8 mouse cellular contexts compared by ENCODE assay signal in genomic region chr12:86891786-86892702, GRCm38 (mm10). TPM values are rescaled to one million over a fixed set of nuclear protein-coding genes. Genes with fewer than 3 reads are reported as not detected.
A peak's percentile ranks its signal among the peaks of the same experiment; 100 is the strongest.
DNase-seq lines count a peak whose midpoint lies in the region; ATAC-seq and TF ChIP-seq lines count a peak whose summit lies in the region.

No protein-coding gene starts in this region.

- no peaks in the 10 kb centered on the region for H3K9me3 ChIP-seq in limb, embryonic 14.5 days (ENCODE audit: control insufficient read depth, low read length)
- no peaks in the 10 kb centered on the region for H3K9me3 ChIP-seq in midbrain, embryonic 14.5 days (ENCODE audit: control insufficient read depth, low read length)

- 1% methylated on average over 37 of the region's 37 CpGs for WGBS in cerebellum, adult 2 months
- 2% methylated on average over 35 of the region's 37 CpGs for WGBS in limb, embryonic 14.5 days
- under 1% methylated on average over 37 of the region's 37 CpGs for WGBS in midbrain, embryonic 14.5 days

- peak overlapping the region; percentile 68 for H3K4me3 ChIP-seq in cerebellum, adult 2 months (replicated peaks; ENCODE audit: insufficient read depth, low read depth, low read length)
- H3K4me3 ChIP-seq in limb, embryonic 14.5 days (replicated peaks; ENCODE audit: low read length), result peak overlapping the region; percentile 38
- peak overlapping the region; percentile 23 for H3K4me3 ChIP-seq in midbrain, embryonic 14.5 days (replicated peaks; ENCODE audit: low read depth, low read length)

- no peaks in the 10 kb centered on the region for H3K27me3 ChIP-seq in cerebellum, adult 2 months (ENCODE audit: control insufficient read depth, insufficient read depth, low read length)
- no peaks in the 10 kb centered on the region for H3K27me3 ChIP-seq in limb, embryonic 14.5 days (ENCODE audit: control insufficient read depth, insufficient read depth, low read length)
- H3K27me3 ChIP-seq in midbrain, embryonic 14.5 days (ENCODE audit: control insufficient read depth, insufficient read depth, low read length), result no peaks in the 10 kb centered on the region

- H3K9ac ChIP-seq in limb, embryonic 14.5 days (ENCODE audit: low read depth, low read length, severe bottlenecking), result peak overlapping the region; percentile 61
- H3K9ac ChIP-seq in midbrain, embryonic 14.5 days (replicated peaks; ENCODE audit: low read length), result peak overlapping the region; percentile 49

- TF ChIP-seq CTCF in cerebellum, adult 2 months (IDR thresholded peaks at IDR 0.05; ENCODE audit: borderline replicate concordance, insufficient read depth, low read depth, low read length), result no peak

- H3K36me3 ChIP-seq in limb, embryonic 14.5 days (ENCODE audit: control insufficient read depth, insufficient read depth, low read length), result no peaks in the 10 kb centered on the region
- no peaks in the 10 kb centered on the region for H3K36me3 ChIP-seq in midbrain, embryonic 14.5 days (ENCODE audit: control insufficient read depth, insufficient read depth, low read length)

- peak; percentile 71 for DNase-seq in embryo, embryonic 10 days (ENCODE audit: low spot score)
- DNase-seq in embryo, embryonic 9.5 days (ENCODE audit: extremely low spot score), result no peak
- peak; percentile 84 to 90 for DNase-seq in cerebellum, adult 2 months
- peak; percentile 93 to 95 for DNase-seq in gastrocnemius, adult 8-10 months (ENCODE audit: low spot score in 2 of 2)
- DNase-seq in induced T-regulatory cell, adult 2 months (ENCODE audit: low read depth), result peak; percentile 93
- peak; percentile 62 for DNase-seq in limb, embryonic 14.5 days (ENCODE audit: low spot score)
- DNase-seq in midbrain, embryonic 14.5 days, result peak; percentile 82
- peak; percentile 52 to 59 for DNase-seq in spleen, postnatal 14 days (ENCODE audit: low spot score in 2 of 2)

- ATAC-seq in limb, embryonic 14.5 days (ENCODE audit: low FRiP score, low read depth), result no peak
- ATAC-seq in midbrain, embryonic 14.5 days (ENCODE audit: low FRiP score, low TSS enrichment), result peak; percentile 10; the same call in 1 of the 2 replicates

- peak overlapping the region; percentile 82 for H3K4me2 ChIP-seq in limb, embryonic 14.5 days (replicated peaks; ENCODE audit: low read depth, low read length, severe bottlenecking)
- peak overlapping the region; percentile 77 for H3K4me2 ChIP-seq in midbrain, embryonic 14.5 days (ENCODE audit: low read length)

- TF ChIP-seq POLR2A in cerebellum, adult 2 months (IDR thresholded peaks at IDR 0.05; ENCODE audit: borderline replicate concordance, insufficient read depth, low read length), result no peak
- 0 out of 2 replicates have a peak, but pooled peaks have one; percentile 5 for TF ChIP-seq POLR2A in limb, embryonic 14.5 days (IDR thresholded peaks at IDR 0.05; ENCODE audit: borderline replicate concordance, extremely low read depth, insufficient read depth, insufficient read length)

- H3K4me1 ChIP-seq in cerebellum, adult 2 months (ENCODE audit: control insufficient read depth, insufficient read depth, low read length), result peaks cover 41% of the 10 kb centered on the region
- peaks cover 88% of the 10 kb centered on the region for H3K4me1 ChIP-seq in limb, embryonic 14.5 days (ENCODE audit: control insufficient read depth, insufficient read depth, low read length)
- peaks cover 86% of the 10 kb centered on the region for H3K4me1 ChIP-seq in midbrain, embryonic 14.5 days (ENCODE audit: control insufficient read depth, insufficient read depth, low read length)

- H3K27ac ChIP-seq in cerebellum, adult 2 months (ENCODE audit: insufficient read depth, low read length), result peak overlapping the region; percentile 98
- peak overlapping the region; percentile 99 for H3K27ac ChIP-seq in limb, embryonic 14.5 days (replicated peaks; ENCODE audit: low read depth, low read length)
- H3K27ac ChIP-seq in midbrain, embryonic 14.5 days (replicated peaks; ENCODE audit: low read depth, low read length), result peak overlapping the region; percentile 99

RNA-seq across cellular contexts. Expression of gene Irf2bpl, which starts 7.4 kb away (rescaled TPM):
- 48.6 and 53.9 TPM in 2 replicates for polyA plus RNA-seq in cerebellum, adult 2 months (2012; rRNA removed)
- total RNA-seq in gastrocnemius, adult 8-10 months (2022), result 10 to 100 TPM; 21.3 to 27.0 (median 22.9) TPM
- 37.1 and 50.8 TPM in 2 replicates for polyA plus RNA-seq in limb, embryonic 14.5 days (2012; rRNA removed)
- polyA plus RNA-seq in limb, embryonic 14.5 days (2014; fragmentation: Nextera tagmentation; extraction: Ambion mirVana), result 33.9 and 37.0 TPM in 2 replicates
- polyA plus RNA-seq in midbrain, embryonic 14.5 days (2014; fragmentation: Nextera tagmentation; extraction: Ambion mirVana), result 71.6 and 80.2 TPM in 2 replicates

RNA-seq across cellular contexts. Expression of gene Cipc, which starts 54.8 kb away (rescaled TPM):
- polyA plus RNA-seq in cerebellum, adult 2 months (2012; rRNA removed), result 122 and 127 TPM in 2 replicates
- total RNA-seq in gastrocnemius, adult 8-10 months (2022), result 10 to 100 TPM; 34.5 to 38.7 (median 37.1) TPM
- polyA plus RNA-seq in limb, embryonic 14.5 days (2012; rRNA removed), result 31.3 and 40.7 TPM in 2 replicates
- polyA plus RNA-seq in limb, embryonic 14.5 days (2014; fragmentation: Nextera tagmentation; extraction: Ambion mirVana), result 20.0 and 21.4 TPM in 2 replicates
- polyA plus RNA-seq in midbrain, embryonic 14.5 days (2014; fragmentation: Nextera tagmentation; extraction: Ambion mirVana), result 42.5 and 61.0 TPM in 2 replicates
